Mouse (Mus musculus) small intestine, adult 2 months (tissue): Measurements from ENCODE around the gene Atp1a1. TPM values are rescaled to one million over a fixed set of nuclear protein-coding genes. Genes with fewer than 3 reads are reported as not detected.
A peak's percentile ranks its signal among the peaks of the same experiment; 100 is the strongest.

Source experiments
- H3K27ac ChIP-seq: fragments of 200-500 bp; 2 replicates; pipeline ENCODE4 v1.5.1; 2012; ENCODE audit warnings: low read depth, low read length, control low read depth, inconsistent platforms; ENCODE audit not compliant: insufficient read depth
- H3K27me3 ChIP-seq: fragments of 200-500 bp; 2 replicates; pipeline ENCODE4 v1.6.1; 2012; ENCODE audit warnings: mild to moderate bottlenecking, moderate library complexity, low read length, inconsistent platforms; ENCODE audit not compliant: control insufficient read depth, insufficient read depth
- H3K36me3 ChIP-seq: fragments of 200-500 bp; 2 replicates; pipeline ENCODE4 v1.6.1; 2012; ENCODE audit warnings: mild to moderate bottlenecking, low read length, control low read depth, inconsistent platforms; ENCODE audit not compliant: control insufficient read depth, insufficient read depth
- H3K4me1 ChIP-seq: fragments of 200-500 bp; 2 replicates; pipeline ENCODE4 v1.6.1; 2012; ENCODE audit warnings: low read length, inconsistent platforms, mixed read lengths; ENCODE audit not compliant: control insufficient read depth, insufficient read depth, insufficient read length
- H3K4me3 ChIP-seq: fragments of 200-500 bp; 2 replicates; pipeline ENCODE4 v1.5.1; 2012; ENCODE audit warnings: low read depth, mild to moderate bottlenecking, control low read depth, inconsistent platforms, low read length, moderate library complexity
- CTCF ChIP-seq: fragments of 200-500 bp; IDR thresholded peaks from 2 replicates; pipeline ENCODE4 v1.5.1; 2012; ENCODE audit warnings: low read depth, mild to moderate bottlenecking, control low read depth, inconsistent platforms, low read length, moderate library complexity, mixed read lengths; ENCODE audit not compliant: insufficient replicate concordance, insufficient read length; ENCODE audit errors: extremely low read depth
- POLR2A ChIP-seq: fragments of 200-500 bp; IDR thresholded peaks from 2 replicates; pipeline ENCODE4 v1.6.1; 2012; ENCODE audit warnings: low read depth, mild to moderate bottlenecking, control low read depth, inconsistent platforms, low read length, moderate library complexity
- WGBS: fragments of 180-500 bp; shearing (Covaris S2); methylation state at CpG from one replicate; pipeline ENCODE4 v1.1.7; 2018; 5-methylcytosine and 5-hydroxymethylcytosine counted together
- polyA plus RNA-seq: library from polyadenylated mRNA; depleted of rRNA; stranded (reverse); fragments of >200 nt; gene quantifications from 2 replicates; pipeline ENCODE4 v1.2.3, GENCODE M21; 2012

The Atp1a1 gene
- polyA plus RNA-seq, 1 experiment: 1,132 TPM

GRCm38 (mm10) chr3:101593266-101593651 lies 11.2 kb downstream of the Atp1a1 start:
- Histone ChIP-seq H3K4me3 (no peak overlapping the region), H3K4me1 (peaks cover 13% of the 10 kb centered on the region; the same call in 1 of the 2 replicates), H3K27me3 (no peaks in the 10 kb centered on the region), H3K27ac (no peak overlapping the region), H3K36me3 (peaks cover 87% of the 10 kb centered on the region)
- 93% methylated on average over 7 of the region's 7 CpGs for WGBS
- TF ChIP-seq POLR2A (no peak), CTCF (no peak)

GRCm38 (mm10) chr3:101592281-101593265 lies 11.9 kb downstream of the Atp1a1 start:
- Histone ChIP-seq H3K4me3 (no peak overlapping the region), H3K27me3 (no peaks in the 10 kb centered on the region), H3K4me1 (peaks cover 9% of the 10 kb centered on the region; the same call in 1 of the 2 replicates), H3K36me3 (peaks cover 93% of the 10 kb centered on the region), H3K27ac (no peak overlapping the region)
- TF ChIP-seq POLR2A: no peak
- no peak for TF ChIP-seq CTCF
- WGBS: 88% methylated on average over 21 of the region's 21 CpGs

GRCm38 (mm10) chr3:101590380-101590779 lies 14.1 kb downstream of the Atp1a1 start:
- Histone ChIP-seq H3K27me3 (no peaks in the 10 kb centered on the region), H3K27ac (no peak overlapping the region), H3K4me3 (no peak overlapping the region), H3K4me1 (no peaks in the 10 kb centered on the region), H3K36me3 (peaks cover 98% of the 10 kb centered on the region)
- TF ChIP-seq POLR2A (no peak), CTCF (no peak)
- WGBS: 92% methylated on average over 16 of the region's 16 CpGs

GRCm38 (mm10) chr3:101588299-101588698 lies 16.2 kb downstream of the Atp1a1 start:
- TF ChIP-seq POLR2A (no peak), CTCF (no peak)
- no peak overlapping the region for H3K27ac ChIP-seq
- H3K27me3 ChIP-seq: no peaks in the 10 kb centered on the region
- peaks cover 96% of the 10 kb centered on the region for H3K36me3 ChIP-seq
- H3K4me1 ChIP-seq: no peaks in the 10 kb centered on the region
- 90% methylated on average over 7 of the region's 7 CpGs for WGBS
- no peak overlapping the region for H3K4me3 ChIP-seq

- 92% methylated on average over 12 of the region's 12 CpGs for WGBS
- H3K4me1 ChIP-seq: no peaks in the 10 kb centered on the region
- H3K27ac ChIP-seq: no peak overlapping the region
- H3K4me3 ChIP-seq: no peak overlapping the region
- TF ChIP-seq POLR2A (no peak), CTCF (no peak)
- H3K36me3 ChIP-seq: peaks cover 96% of the 10 kb centered on the region
- no peaks in the 10 kb centered on the region for H3K27me3 ChIP-seq
Observed at GRCm38 (mm10) chr3:101586794-101587193, 17.7 kb downstream of the Atp1a1 start.

GRCm38 (mm10) chr3:101578072-101578471 lies 26.4 kb downstream of the Atp1a1 start:
- TF ChIP-seq CTCF (no peak), POLR2A (no peak)
- Histone ChIP-seq H3K27me3 (no peaks in the 10 kb centered on the region), H3K4me1 (no peaks in the 10 kb centered on the region), H3K27ac (peak overlapping the region; percentile 40; the same call in 1 of the 2 replicates), H3K4me3 (no peak overlapping the region), H3K36me3 (peaks cover 83% of the 10 kb centered on the region)
- 74% methylated on average over 3 of the region's 3 CpGs for WGBS

GRCm38 (mm10) chr3:101577361-101577760 lies 27.1 kb downstream of the Atp1a1 start:
- Histone ChIP-seq H3K4me3 (no peak overlapping the region), H3K27ac (no peak overlapping the region), H3K36me3 (peaks cover 76% of the 10 kb centered on the region), H3K27me3 (no peaks in the 10 kb centered on the region), H3K4me1 (no peaks in the 10 kb centered on the region)
- TF ChIP-seq POLR2A: no peak
- TF ChIP-seq CTCF: no peak
- 72% methylated on average over 5 of the region's 5 CpGs for WGBS
